Mouse (Mus musculus): ENCODE results near the gene Sugct.
A peak's percentile ranks its signal among the peaks of the same experiment; 100 is the strongest.

DNA sequence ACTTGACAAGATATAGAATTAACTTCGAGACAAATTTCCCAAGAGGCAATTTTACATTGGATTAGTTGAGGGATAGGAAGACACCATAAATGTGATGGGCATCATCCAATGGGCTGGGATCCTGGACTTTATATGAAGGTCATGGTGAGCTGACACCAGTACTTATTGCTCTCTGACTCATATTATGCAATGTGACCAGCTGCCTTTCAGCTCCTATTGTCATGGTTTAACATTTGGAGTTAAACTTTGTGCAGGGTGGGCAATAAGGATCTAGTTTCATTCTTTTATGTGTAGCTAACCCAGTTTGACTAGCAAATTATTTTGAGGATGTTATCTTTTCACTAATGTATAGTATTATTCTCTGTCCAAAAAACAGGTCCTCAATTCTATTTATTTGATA lies 854.4 kb downstream of the Sugct start:
- TF ChIP-seq MYOG (IDR thresholded peaks at IDR 0.05; ENCODE audit: control insufficient read depth, extremely low read depth, insufficient read length): no peak
- no peak for TF ChIP-seq CTCF (IDR thresholded peaks at IDR 0.05; ENCODE audit: control insufficient read depth, insufficient read depth, insufficient read length)
- TF ChIP-seq CEBPB (IDR thresholded peaks at IDR 0.05; ENCODE audit: low read depth): peak; percentile 63
- TF ChIP-seq USF1 (IDR thresholded peaks at IDR 0.05; ENCODE audit: low read depth): peak; percentile 6
- TF ChIP-seq MYOD1 (IDR thresholded peaks at IDR 0.05; ENCODE audit: control insufficient read depth, insufficient read length, low read depth): peak; percentile 68

Measured in C2C12 (cell line).